Mouse (Mus musculus) gastrocnemius, adult 8-10 months (tissue): ENCODE measurements at regions not wholly inside any gene's neighbourhood (a gene's known extent, or its start where the extent isn't known, plus 50 kb on each side); places are given as distances from the start of the nearest gene placed in this dataset.
A peak's percentile ranks its signal among the peaks of the same experiment; 100 is the strongest.

Source experiments
- DNase-seq, 2 experiments: peaks; one replicate each; pipeline ENCODE4 v3.0.0; 2022; ENCODE audit warnings: low spot score in 2 of 2

DNA sequence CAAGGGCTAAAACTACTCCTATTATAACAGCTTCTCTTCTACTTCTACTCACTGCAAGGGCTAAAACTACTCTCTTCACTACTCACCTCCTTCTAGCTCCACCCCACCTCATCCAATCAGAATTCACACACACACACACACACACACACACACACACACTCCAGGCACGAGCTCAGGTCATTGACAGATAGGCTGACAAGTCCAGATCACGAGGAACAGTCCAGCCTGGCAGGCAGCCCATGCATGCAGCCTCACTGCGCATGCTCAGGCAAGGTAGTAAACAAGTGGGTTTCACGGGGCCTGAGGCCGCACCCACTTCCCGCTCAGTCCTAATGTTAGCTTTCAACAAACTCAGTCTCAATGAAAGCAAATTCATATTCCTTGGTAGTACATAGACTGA is 229.6 kb upstream of the Pld5 start:
- DNase-seq: peak in 1 of 2 experiments; percentile 10

DNA sequence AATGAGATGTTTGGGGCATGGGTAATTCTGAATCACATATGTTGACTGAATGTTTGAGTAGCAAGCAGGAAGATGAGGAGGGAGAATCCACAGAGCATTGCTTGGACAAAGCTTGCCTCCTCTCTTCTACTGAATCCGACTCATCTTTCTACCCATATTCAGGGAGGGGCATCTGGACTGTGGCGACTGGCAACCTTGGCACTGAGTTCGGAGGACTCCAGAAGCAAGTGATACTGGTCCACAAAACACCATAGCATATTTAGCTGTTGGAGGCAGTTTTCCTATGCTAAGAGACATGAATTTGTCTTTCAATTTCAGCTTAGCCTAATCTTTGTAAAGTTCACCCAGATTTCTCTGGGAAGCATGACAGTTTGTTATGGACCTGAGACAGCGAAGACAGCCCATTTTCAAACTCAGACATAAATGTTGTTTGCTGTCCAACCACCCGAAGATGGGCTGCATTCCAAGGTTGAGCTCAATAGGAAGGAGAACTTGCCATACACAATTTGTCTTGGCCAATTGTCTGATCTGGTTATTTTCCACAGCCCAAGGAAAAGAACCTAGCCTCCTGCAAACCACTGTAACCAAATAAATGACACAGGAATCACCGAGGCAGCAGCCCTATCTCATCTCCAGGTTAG is 224.0 kb upstream of the Pld5 start:
- DNase-seq: no peak

DNA sequence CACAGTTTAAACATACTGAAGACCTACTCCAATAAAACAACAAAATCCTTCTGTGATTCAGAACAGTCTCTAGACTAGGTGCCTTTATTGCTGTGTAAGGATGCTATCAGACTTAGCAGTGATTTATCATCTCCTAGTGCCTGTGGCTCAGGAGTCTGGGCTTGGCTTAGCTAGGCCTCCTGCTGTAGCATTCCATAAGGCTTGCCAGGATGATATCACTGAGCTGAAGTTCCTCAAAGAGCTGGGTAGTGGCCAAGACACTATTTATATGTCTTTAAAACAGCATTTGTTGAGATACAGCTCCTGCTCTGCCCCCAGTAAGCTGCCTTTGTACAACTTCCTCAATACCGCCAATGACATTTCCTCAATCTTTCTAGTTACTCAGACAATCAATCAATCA is 193.4 kb upstream of the Pld5 start:
- peak in 1 of 2 experiments; percentile 6 for DNase-seq

DNA sequence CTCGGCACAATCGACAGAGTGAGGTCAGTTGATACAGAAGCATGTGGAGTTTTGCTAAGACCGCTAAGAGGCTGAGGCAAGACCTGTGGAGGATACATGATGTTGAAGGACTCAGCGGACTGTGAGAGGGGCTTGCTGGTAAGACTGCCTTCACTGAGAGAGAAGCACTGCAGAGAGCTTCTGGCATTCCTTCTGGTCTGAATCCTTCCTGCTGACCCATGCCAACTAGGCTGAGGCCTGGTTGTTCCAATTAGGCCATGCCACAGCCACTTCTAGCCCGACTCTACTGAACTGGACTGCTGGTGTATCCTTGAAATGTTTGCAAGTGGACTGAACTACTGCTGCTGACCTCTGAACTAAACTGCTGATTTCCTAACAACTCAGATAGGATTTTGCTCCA is 187.0 kb upstream of the Pld5 start:
- DNase-seq: no peak

DNA sequence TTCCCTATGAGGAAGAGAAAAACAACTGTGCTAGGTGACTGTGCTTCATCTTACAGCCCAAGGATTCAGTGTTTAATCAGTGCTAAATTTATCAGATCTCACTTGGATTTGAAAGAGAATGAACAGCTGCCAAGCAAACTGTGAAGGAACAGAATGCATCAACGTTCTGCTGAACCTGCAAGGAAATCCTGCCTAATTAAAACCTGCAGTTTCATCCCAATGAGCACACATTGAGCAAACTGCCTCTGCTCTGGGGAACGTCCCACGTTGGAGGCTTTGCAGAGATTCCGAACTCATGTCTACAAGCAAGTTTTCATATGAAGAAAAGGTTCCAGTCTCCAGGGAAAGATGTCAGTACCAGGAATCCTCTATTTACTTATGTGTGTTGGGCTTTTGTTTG is 171.6 kb upstream of the Pld5 start:
- no peak for DNase-seq

DNA sequence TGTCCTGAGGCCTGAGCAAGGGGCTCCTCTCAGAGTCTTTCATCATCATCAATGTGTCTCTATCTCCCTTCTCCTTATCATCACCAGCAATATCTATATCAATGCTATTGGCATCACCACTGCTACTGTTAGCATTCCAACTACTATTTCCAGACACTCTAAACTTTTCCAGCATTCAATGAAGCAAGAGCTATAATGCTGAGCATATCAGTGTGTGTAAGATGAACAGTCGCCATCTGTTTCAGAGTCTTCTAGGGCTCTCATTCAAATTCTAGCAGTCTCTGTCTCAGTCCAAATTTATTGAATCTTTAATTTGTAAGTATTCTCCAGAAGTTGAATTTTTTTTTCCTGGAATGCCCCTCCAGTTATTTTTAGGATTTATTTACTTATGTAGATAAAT is 168.6 kb upstream of the Pld5 start:
- no peak for DNase-seq

DNA sequence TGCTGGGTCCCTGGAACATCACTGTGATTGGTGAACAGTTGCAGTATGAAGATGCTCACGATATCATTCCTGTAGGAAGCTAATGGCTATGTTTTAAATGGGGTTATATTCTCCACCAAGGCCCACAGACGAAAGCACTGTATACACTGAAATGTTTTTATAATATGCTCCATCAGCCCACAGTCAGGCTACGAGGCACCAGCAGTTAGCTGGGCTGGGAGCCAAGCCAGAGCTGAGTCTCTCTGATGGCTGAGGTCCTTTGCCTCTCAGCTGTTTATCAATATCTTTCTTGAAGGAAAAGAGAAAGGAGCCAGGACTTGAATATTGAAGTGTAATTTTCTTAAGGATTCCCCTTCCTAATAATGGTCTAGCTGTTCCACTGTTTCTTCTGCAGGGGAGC is 165.1 kb upstream of the Pld5 start:
- DNase-seq: no peak

DNA sequence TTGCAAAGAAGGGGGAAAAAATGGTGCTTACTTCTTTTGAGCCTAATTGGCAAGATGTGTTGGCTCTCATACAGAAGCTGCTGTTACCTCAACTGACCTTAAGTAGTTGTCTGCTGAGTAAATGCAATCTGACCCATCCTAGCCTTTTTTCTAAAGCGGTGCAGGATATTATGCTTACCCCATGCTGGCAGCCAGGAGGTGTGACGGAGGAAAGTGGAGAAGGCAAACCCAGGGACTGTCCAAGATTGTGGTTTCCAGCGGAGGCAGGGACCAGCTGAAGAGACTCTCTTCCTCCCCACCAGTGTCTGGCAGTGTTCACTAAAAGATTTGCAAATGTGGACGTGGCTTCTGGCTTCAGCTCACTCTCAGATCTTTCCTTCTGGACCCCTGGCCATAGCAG is 152.7 kb upstream of the Pld5 start:
- peak; percentile 53 to 71 for DNase-seq

DNA sequence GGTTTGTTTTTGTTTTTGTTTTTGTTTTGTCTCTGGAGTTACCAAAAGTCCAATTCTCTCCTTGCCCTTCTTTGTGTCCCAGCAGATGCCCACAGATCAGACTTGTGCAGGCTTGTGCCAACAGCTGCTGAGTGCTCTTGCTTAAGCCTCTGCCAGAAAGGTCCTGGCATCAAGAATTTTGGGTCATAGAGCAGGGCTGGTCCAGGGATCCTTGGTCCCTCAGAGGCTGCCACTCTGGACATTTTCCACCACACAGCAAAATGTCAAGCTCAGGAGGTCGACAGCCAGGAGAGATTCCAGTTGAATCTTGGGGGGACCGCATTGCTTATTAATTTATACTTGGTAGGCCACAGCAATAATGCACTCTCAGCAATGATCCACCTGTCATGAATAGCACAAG is 151.9 kb upstream of the Pld5 start:
- DNase-seq: peak; percentile 39 to 59

DNA sequence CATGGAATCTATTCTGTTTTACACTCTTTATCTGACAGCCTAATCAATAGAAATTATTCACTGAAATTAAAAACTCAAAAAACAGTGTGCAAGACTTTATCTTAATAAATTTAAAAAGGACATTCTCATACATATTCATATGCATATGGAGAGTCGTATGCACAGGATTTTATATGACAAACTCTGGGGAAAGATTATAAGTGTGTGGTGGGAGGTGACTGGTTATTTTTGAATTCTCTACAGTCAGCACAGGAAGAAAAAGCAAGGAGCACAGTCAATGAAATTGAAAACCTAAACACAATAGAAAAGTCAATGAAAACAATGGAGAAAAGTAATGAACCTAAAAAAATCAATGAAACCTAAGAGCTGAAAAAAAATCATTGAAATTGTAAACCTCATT is 142.1 kb upstream of the Pld5 start:
- no peak for DNase-seq

DNA sequence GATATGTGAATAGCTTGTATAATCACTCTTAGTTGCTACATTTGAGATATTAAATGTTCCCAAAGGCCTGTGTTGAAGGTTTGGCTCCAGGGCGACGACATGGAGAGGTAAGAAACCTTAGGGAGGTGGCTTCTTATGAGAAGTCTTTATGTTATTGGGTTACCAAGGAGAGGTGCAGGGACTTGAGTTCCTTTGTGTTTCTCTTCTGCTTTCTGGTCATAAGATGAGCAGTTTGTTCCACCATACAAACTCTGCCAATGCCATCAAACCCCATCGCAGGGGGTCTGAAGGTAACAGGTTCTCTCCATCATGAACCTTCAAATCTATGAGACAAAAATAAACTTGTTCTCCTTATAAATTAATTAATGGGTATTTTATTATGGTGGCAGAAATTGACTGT is 129.0 kb upstream of the Pld5 start:
- no peak for DNase-seq

DNA sequence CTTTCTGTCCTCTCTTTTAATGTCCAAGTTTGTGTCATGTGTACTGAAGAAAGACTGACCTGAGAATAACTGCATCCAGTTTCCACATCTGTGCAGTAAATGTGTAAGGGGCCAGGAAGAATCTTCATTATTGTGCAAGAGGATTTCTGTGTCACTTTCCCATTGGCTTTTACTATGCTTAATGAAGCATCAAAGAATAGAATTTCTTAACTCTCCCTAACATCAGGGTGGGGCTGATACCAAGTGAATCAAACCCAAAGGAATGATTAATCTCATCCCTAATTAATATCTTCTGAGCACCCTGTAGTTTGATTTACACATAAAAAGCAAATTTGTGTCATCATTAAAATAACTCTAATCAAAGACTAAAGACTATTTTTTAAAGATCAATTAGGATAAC is 104.5 kb upstream of the Pld5 start:
- DNase-seq: no peak

DNA sequence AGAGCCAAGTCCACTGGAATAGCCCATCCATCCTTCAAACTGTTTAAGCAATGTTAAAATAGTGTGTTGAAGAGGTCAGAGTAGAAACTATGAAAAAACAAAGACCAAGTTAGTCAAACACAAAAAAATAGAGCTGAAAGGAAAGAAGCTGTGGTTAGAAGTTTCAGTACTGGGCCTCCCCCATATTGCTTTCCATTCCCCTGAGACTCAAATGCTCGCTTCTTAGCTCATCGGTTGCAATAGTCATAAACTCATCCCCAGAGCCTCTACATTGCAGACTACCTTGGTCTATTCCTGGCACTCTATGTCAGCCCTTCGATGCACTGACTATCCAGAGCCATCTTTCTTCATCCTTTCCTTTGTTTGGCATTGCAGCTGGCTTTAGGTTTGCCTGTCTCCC is 91.8 kb upstream of the Pld5 start:
- DNase-seq: no peak

DNA sequence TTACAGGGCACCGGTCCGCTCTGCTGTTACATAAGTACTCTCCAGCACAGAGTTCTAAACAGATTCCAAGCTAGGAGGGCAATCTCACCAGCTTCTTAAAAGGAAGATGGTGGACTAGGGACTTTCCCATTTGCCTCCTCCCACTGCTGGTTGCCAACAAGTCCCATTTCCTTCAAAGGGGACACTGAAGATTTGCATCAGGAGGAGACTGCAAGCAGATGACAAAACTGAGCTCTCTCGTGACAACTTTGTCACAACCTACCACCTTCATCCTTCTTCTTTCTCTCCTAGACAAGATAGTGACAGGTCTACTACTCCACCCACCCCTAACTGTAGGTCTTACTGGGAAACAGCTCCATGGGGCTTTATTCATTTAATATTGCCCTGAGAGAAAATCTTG is 85.8 kb upstream of the Pld5 start:
- DNase-seq: no peak

DNA sequence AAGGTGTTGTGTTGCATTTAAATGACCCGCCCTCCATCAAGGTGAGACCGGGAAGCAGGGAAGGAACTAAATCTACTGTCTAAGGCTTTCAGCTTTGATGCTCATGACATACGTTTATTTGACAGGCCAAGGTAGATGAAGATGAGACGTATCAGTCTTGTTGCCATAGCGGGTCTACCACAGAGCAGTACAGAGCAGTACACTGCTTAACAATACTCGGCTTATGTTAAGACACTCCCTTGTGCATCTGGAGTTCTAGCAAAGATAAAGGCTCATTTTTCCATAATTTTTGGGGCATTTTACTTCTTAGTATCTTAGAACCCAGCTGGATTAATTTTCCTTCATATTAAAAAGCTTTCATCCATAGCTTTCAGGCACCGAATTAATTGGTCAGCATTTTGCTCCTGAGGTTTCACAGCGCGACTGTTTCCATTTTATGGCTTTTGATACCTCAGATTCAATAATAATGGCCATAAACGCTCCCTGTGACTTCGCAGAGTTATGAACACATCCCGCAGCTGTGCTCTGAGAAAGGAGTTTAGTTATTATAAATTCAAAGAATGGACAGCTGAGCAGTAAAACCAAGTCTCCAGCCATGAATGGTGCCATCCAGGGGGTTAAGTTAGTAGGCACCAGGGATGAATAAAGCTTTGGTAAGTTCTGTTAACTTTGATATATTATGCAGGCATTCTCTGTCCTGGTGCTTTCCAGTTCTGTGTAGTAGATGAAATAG is 85.0 kb upstream of the Pld5 start:
- no peak for DNase-seq

DNA sequence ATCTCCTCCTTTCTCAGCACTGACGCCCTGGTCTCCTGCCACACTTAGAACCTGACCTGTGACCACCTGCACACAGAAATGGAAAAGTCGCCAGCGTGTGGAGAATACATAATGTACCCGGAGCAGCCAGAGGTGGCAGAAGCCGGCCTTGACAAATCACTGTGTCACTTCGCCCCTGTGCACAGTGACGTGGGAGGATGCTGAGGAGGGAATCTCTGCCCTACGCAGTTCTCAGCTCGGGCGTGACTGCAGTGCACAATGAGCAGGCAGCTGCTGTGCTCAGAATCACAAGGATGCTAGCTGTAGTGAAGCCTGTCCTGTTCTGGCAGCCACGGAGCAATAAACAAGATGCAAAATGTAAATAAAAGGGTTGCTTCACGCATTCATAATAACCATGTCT is 80.2 kb upstream of the Pld5 start:
- DNase-seq: no peak

DNA sequence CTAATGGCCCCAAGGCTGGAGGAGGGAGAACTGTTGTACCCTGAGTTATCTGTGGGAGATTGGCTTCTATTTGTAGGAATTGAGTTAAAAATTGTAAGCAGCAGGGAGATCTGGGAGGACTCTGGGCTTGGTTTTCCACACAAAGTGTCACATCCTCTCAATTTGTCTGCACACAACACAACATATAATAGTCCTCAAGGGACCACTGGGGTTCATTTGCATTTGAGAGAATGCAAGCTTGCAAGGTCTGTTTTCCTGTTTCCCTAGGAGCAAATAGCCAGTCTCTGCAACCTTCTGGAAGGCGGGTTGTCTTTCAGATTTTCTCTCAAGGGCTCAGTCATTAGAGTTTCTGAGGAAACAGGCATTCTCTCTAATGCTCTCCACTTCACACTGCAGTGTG is 79.8 kb upstream of the Pld5 start:
- DNase-seq: no peak

DNA sequence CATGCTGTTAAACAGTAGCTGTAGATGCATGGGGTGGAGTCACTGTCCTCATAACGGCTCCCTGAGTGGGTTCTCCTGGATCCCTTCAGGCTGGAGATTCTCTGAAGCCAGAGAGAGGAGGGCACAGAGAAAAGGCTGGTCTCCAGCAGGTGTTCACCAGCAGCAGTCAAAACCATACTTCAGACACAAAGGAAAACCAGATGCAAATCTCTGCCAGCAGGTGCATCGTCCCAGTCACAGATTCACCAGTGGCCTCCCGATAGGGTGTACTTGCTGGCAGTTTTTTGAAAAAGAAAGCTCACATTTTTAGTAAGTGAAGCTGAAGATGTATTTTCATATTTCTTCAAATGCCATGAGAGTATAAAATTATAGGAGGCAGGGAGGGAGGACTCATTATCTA is 77.6 kb upstream of the Pld5 start:
- DNase-seq: no peak

DNA sequence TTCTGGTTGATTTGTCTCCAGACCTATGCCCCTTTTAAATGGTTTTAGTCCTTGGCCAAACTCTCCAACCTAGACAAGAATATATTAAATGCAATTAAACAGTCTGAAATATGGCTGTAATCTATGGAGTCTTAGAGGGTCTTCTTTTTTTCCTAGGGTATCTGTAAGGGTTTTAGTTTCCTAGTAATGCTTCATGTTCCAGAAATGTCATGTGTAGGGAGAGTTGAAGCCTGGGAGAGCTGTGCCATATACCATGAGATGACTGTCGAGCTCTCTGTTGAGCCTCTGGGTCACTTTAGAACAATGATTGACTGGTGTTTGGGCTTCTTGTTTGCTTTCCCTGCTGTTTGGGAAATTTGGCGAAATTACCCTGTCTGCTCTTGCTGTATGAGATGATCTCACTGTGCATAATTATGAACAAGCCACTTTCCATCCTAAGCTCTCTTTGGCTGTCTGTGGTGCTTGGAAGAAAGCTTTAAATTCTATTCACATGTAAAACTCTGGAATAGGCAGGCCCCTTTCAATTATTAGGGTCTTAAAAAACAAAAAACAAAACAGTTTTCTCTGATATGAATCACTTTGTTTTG is 74.9 kb upstream of the Pld5 start:
- no peak for DNase-seq

DNA sequence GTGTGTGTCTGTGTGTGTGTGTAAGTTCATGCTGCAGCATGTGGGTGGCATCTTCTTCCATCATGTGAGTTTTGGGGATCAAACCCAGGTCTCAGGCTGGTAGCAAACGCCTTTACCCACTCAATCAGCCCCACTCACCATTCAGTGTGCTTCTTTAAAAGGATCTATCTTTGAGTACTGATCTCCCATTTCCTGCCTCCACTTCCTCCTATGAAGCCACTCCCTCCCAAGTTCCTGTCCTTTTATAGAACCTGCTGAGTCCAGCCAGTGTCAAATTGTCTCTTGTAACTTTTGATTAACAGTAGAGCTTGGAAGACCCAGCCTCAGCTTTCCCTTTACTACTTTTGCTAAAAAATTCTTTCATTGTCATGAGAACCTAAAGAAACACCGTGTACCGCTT is 73.0 kb upstream of the Pld5 start:
- no peak for DNase-seq

DNA sequence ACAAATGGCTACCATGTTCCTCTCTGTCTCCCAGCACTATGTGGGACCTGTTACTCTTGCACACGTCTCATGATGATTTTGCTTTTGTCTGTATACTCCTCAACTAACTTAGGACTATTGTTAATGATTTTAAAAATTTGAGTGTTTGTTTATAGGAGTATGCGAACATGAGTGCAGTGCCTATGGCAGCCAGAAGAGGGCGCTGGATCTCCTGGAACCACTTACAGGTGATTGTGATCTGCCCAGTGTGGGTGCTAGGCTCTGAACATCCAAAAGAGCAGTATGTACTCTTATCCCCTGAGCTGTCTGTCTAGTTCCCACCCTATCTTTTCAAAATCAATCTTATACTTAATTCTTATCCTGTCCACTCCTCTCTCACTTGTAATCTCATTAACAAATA is 56.2 kb upstream of the Pld5 start:
- DNase-seq: no peak
